Mouse (Mus musculus) liver, embryonic 15.5 days (tissue): ENCODE results near the gene Grk5. TPM values are rescaled to one million over a fixed set of nuclear protein-coding genes. Genes with fewer than 3 reads are reported as not detected.
A peak's percentile ranks its signal among the peaks of the same experiment; 100 is the strongest.

ENCODE experiments used
- ATAC-seq: fragments of 200-750 bp; cut with Nextera tagmentation; 2 replicates; pipeline ENCODE4 v1.8.0; 2017; ENCODE audit warnings: moderate number of reproducible peaks, mild to moderate bottlenecking, moderate library complexity; ENCODE audit not compliant: insufficient read depth
- H3K27ac ChIP-seq: fragments of 300-500 bp; sonication (generic); replicated peaks from 2 replicates; pipeline ENCODE4 v1.5.1; 2015; ENCODE audit warnings: mild to moderate bottlenecking, inconsistent platforms
- H3K27me3 ChIP-seq: fragments of 300-500 bp; sonication (generic); 2 replicates; pipeline ENCODE4 v1.6.1; 2015; ENCODE audit warnings: mild to moderate bottlenecking, inconsistent platforms
- H3K36me3 ChIP-seq: fragments of 300-500 bp; sonication (generic); replicated peaks from 2 replicates; pipeline ENCODE4 v1.6.1; 2015; ENCODE audit warnings: moderate library complexity, mild to moderate bottlenecking, inconsistent platforms
- H3K4me1 ChIP-seq: fragments of 300-500 bp; sonication (generic); replicated peaks from 2 replicates; pipeline ENCODE4 v1.6.1; 2015; ENCODE audit warnings: inconsistent platforms
- H3K4me2 ChIP-seq: fragments of 300-500 bp; sonication (generic); 2 replicates; pipeline ENCODE4 v1.6.1; 2015; ENCODE audit warnings: moderate library complexity, mild to moderate bottlenecking, inconsistent platforms
- H3K4me3 ChIP-seq: fragments of 300-500 bp; sonication (generic); replicated peaks from 2 replicates; pipeline ENCODE4 v1.5.1; 2015; ENCODE audit warnings: mild to moderate bottlenecking, inconsistent platforms
- H3K9ac ChIP-seq: fragments of 300-500 bp; sonication (generic); 2 replicates; pipeline ENCODE4 v1.6.1; 2015; ENCODE audit warnings: moderate library complexity, mild to moderate bottlenecking, inconsistent platforms
- H3K9me3 ChIP-seq: fragments of 300-500 bp; sonication (generic); replicated peaks from 2 replicates; pipeline ENCODE4 v1.6.1; 2016; ENCODE audit warnings: inconsistent platforms
- WGBS: fragments of 180-500 bp; shearing (Covaris S2); methylation state at CpG from one replicate; pipeline ENCODE4 v1.1.7; 2015; ENCODE audit warnings: mixed read lengths; ENCODE audit not compliant: insufficient replicate concordance; 5-methylcytosine and 5-hydroxymethylcytosine counted together
- polyA plus RNA-seq: library from polyadenylated mRNA; unstranded; fragments of >200 nt; fragmentation: Nextera tagmentation; extraction: Ambion mirVana; gene quantifications from 2 replicates; pipeline ENCODE4 v1.2.1, GENCODE M21; 2015

Gene Grk5
- polyA plus RNA-seq, 1 experiment from 2014 or later, result 0.41 TPM

GRCm38 (mm10) chr19:61078622-61079021 is 189.1 kb downstream of the Grk5 start:
- Histone ChIP-seq H3K4me3 (no peak overlapping the region), H3K9ac (no peak overlapping the region), H3K27ac (no peak overlapping the region), H3K9me3 (no peaks in the 10 kb centered on the region), H3K36me3 (no peaks in the 10 kb centered on the region), H3K4me1 (no peaks in the 10 kb centered on the region), H3K27me3 (no peaks in the 10 kb centered on the region), H3K4me2 (no peak overlapping the region)
- 30% methylated on average over 3 of the region's 3 CpGs for WGBS
- no peak for ATAC-seq

DNA sequence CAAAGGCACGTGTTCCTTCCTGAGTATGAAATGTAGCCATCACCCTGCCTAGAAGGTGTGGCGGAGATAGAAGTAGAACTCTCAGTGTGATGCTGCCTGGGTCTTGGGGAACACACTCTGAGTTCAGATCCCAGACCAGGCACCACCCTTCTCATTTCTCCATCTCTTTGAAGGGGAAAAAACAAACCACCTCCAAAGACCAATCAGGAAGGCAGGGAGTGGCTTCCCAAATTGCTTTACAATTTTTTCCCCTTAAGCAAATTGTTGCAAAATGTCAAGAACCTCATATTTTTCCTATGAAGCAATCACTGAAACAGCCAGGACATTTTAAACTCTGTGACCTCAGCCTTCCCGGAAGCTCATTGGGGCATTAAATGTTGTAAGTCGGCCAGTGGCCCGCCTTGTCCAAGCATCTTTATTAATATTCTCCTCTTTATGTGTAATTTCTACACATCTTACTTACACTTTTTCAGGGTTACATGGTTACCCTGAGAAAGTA is 190.8 kb downstream of the Grk5 start:
- WGBS, result 63% methylated on average over 5 of the region's 5 CpGs
- no peaks in the 10 kb centered on the region for H3K27me3 ChIP-seq
- H3K4me2 ChIP-seq, result no peak overlapping the region
- no peak overlapping the region for H3K4me3 ChIP-seq
- ATAC-seq, result no peak
- no peak overlapping the region for H3K27ac ChIP-seq
- no peaks in the 10 kb centered on the region for H3K9me3 ChIP-seq
- no peak overlapping the region for H3K9ac ChIP-seq
- no peaks in the 10 kb centered on the region for H3K36me3 ChIP-seq
- H3K4me1 ChIP-seq, result no peaks in the 10 kb centered on the region

DNA sequence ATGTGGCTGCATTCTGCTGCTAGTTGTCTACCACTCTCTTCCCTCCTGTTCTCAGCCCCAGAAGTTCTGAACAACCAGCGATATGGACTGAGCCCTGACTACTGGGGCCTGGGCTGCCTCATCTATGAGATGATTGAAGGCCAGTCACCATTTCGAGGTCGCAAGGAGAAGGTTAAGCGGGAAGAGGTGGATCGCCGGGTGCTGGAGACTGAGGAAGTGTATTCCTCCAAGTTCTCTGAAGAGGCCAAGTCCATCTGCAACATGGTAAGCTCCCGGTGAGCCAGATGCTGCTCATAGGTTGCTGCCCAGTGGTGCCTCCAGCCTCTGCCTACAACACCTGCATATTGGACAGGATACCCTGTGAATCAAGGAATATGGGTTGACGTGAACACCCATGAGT is 193.5 kb downstream of the Grk5 start:
- no peaks in the 10 kb centered on the region for H3K27me3 ChIP-seq
- H3K4me1 ChIP-seq, result no peaks in the 10 kb centered on the region
- H3K4me3 ChIP-seq, result no peak overlapping the region
- H3K27ac ChIP-seq, result no peak overlapping the region
- WGBS, result 77% methylated on average over 8 of the region's 8 CpGs
- ATAC-seq, result no peak
- no peaks in the 10 kb centered on the region for H3K9me3 ChIP-seq
- H3K9ac ChIP-seq, result no peak overlapping the region
- H3K4me2 ChIP-seq, result no peak overlapping the region
- no peaks in the 10 kb centered on the region for H3K36me3 ChIP-seq

GRCm38 (mm10) chr19:61084149-61084940 is 194.8 kb downstream of the Grk5 start:
- WGBS, result 25% methylated on average over 4 of the region's 4 CpGs
- no peak overlapping the region for H3K27ac ChIP-seq
- H3K4me3 ChIP-seq, result no peak overlapping the region
- H3K4me1 ChIP-seq, result no peaks in the 10 kb centered on the region
- no peak overlapping the region for H3K9ac ChIP-seq
- no peak overlapping the region for H3K4me2 ChIP-seq
- no peaks in the 10 kb centered on the region for H3K36me3 ChIP-seq
- H3K9me3 ChIP-seq, result no peaks in the 10 kb centered on the region
- H3K27me3 ChIP-seq, result no peaks in the 10 kb centered on the region
- ATAC-seq, result peak; percentile 41

DNA sequence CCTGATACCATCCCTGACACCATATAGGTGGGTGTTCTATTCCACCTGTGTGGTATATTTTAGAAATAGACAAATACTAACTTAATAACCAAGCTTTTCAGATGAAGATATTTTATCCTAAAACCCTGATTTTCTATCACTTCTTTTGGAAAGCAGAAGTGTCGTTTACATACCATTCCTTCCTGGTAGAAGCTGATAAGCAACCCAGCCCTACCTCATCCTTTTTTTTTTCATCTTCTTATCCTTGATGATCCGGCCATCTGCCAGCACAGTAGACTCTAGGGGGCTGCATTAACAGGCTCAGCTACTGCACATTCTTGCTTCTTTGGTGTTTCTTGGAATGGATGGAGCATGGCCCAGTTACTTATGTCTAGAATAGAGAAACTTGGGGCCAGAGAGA is 195.7 kb downstream of the Grk5 start:
- H3K9me3 ChIP-seq, result no peaks in the 10 kb centered on the region
- WGBS, result 28% methylated on average over 2 of the region's 2 CpGs
- H3K27ac ChIP-seq, result no peak overlapping the region
- H3K4me1 ChIP-seq, result no peaks in the 10 kb centered on the region
- H3K36me3 ChIP-seq, result no peaks in the 10 kb centered on the region
- H3K9ac ChIP-seq, result no peak overlapping the region
- no peak overlapping the region for H3K4me2 ChIP-seq
- no peaks in the 10 kb centered on the region for H3K27me3 ChIP-seq
- no peak for ATAC-seq
- no peak overlapping the region for H3K4me3 ChIP-seq

- 70% methylated on average over 1 of the region's 1 CpGs for whole genome bisulfite sequencing
- no peak for ATAC-seq
- H3K36me3 ChIP-seq, result no peaks in the 10 kb centered on the region
- H3K9me3 ChIP-seq, result no peaks in the 10 kb centered on the region
- H3K4me1 ChIP-seq, result no peaks in the 10 kb centered on the region
- no peaks in the 10 kb centered on the region for H3K27me3 ChIP-seq
- no peak overlapping the region for H3K9ac ChIP-seq
- H3K4me3 ChIP-seq, result no peak overlapping the region
- H3K27ac ChIP-seq, result no peak overlapping the region
- no peak overlapping the region for H3K4me2 ChIP-seq
Measured at GRCm38 (mm10) chr19:61087781-61088180, 198.2 kb downstream of the Grk5 start.

- no peak overlapping the region for H3K9ac ChIP-seq
- no peaks in the 10 kb centered on the region for H3K4me1 ChIP-seq
- H3K27ac ChIP-seq, result no peak overlapping the region
- no peak for ATAC-seq
- H3K36me3 ChIP-seq, result no peaks in the 10 kb centered on the region
- no peak overlapping the region for H3K4me3 ChIP-seq
- WGBS, result 72% methylated on average over 3 of the region's 3 CpGs
- no peaks in the 10 kb centered on the region for H3K27me3 ChIP-seq
- H3K4me2 ChIP-seq, result no peak overlapping the region
- H3K9me3 ChIP-seq, result no peaks in the 10 kb centered on the region
Measured at GRCm38 (mm10) chr19:61089001-61089400, 199.5 kb downstream of the Grk5 start.

GRCm38 (mm10) chr19:61090541-61090940 is 201.0 kb downstream of the Grk5 start:
- ATAC-seq, result no peak
- Histone ChIP-seq H3K4me3 (no peak overlapping the region), H3K27ac (no peak overlapping the region), H3K4me1 (no peaks in the 10 kb centered on the region), H3K9me3 (no peaks in the 10 kb centered on the region), H3K9ac (no peak overlapping the region), H3K27me3 (no peaks in the 10 kb centered on the region), H3K36me3 (no peaks in the 10 kb centered on the region), H3K4me2 (no peak overlapping the region)
- WGBS, result 70% methylated on average over 4 of the region's 4 CpGs

DNA sequence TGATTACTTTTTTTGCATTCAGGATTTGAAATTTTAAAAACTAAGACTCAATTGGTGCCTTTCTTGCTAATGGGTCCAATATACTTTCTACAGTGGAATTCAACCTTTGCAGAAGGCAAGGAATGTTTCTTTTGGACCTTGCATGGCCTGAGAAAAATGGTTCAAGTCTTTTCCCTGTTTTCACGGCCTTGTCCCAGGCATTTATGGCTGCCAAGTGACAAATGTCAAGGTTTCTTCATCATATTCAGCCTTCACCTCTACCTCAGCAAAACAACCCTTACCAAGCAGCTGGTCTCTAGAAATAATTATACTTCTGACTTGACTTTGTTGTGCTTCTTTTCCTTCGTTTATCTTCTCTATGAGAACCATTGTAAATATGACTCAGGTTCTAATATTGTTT is 207.2 kb downstream of the Grk5 start:
- Histone ChIP-seq H3K4me2 (no peak overlapping the region), H3K9ac (no peak overlapping the region), H3K4me3 (no peak overlapping the region), H3K36me3 (no peaks in the 10 kb centered on the region), H3K27me3 (no peaks in the 10 kb centered on the region), H3K4me1 (no peaks in the 10 kb centered on the region), H3K27ac (no peak overlapping the region), H3K9me3 (no peaks in the 10 kb centered on the region)
- WGBS, result 61% methylated on average over 2 of the region's 2 CpGs
- no peak for ATAC-seq

GRCm38 (mm10) chr19:61097764-61098163 is 208.2 kb downstream of the Grk5 start:
- Histone ChIP-seq H3K27me3 (no peaks in the 10 kb centered on the region), H3K4me3 (no peak overlapping the region), H3K36me3 (no peaks in the 10 kb centered on the region), H3K27ac (no peak overlapping the region), H3K9ac (no peak overlapping the region), H3K4me1 (no peaks in the 10 kb centered on the region), H3K4me2 (no peak overlapping the region), H3K9me3 (no peaks in the 10 kb centered on the region)
- no peak for ATAC-seq
- 10% methylated on average over 4 of the region's 4 CpGs for WGBS

- Histone ChIP-seq H3K4me1 (no peaks in the 10 kb centered on the region), H3K27ac (no peak overlapping the region), H3K27me3 (no peaks in the 10 kb centered on the region), H3K9me3 (no peaks in the 10 kb centered on the region; the same call in 1 of the 2 replicates), H3K4me3 (no peak overlapping the region), H3K36me3 (no peaks in the 10 kb centered on the region), H3K4me2 (no peak overlapping the region), H3K9ac (no peak overlapping the region)
- WGBS, result 40% methylated on average over 2 of the region's 2 CpGs
- ATAC-seq, result no peak
Measured at GRCm38 (mm10) chr19:61110184-61110583, 220.6 kb downstream of the Grk5 start.

DNA sequence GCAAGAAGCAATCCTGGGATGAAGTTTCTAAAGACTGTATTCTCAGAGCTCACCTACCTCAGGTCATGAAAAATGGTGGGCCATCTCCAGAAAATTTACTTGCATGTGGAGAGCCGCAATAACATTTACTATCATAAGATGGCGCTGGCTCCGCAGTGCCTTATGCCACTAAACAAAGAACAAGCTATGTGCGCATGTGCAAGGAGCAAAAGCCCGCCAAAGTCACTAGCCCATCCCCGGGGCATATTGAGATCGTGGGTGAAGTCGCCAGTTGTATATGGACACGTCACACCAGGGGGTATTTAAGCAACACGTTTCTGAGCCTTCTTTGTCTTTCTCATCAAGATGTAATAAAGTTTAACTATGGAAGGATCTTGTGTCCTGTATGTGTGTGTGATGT is 241.5 kb downstream of the Grk5 start:
- Histone ChIP-seq H3K27me3 (no peaks in the 10 kb centered on the region), H3K27ac (no peak overlapping the region), H3K9me3 (no peaks in the 10 kb centered on the region), H3K4me3 (no peak overlapping the region), H3K4me2 (no peak overlapping the region), H3K4me1 (no peaks in the 10 kb centered on the region), H3K9ac (no peak overlapping the region), H3K36me3 (peaks cover 4% of the 10 kb centered on the region; the same call in 1 of the 2 replicates)
- WGBS, result 85% methylated on average over 10 of the region's 10 CpGs
- no peak for ATAC-seq
